Mouse (Mus musculus) intestine, embryonic 16.5 days (tissue): Measurements from ENCODE around the gene Arl15. TPM values are rescaled to one million over a fixed set of nuclear protein-coding genes. Genes with fewer than 3 reads are reported as not detected.

Experiments
- ATAC-seq: fragments of 200-750 bp; cut with Nextera tagmentation; 2 replicates; pipeline ENCODE4 v1.8.0; 2017; ENCODE audit warnings: moderate TSS enrichment, moderate library complexity
- H3K27ac ChIP-seq: fragments of 300-500 bp; sonication (generic); 2 replicates; pipeline ENCODE4 v1.5.1; 2014; ENCODE audit warnings: mild to moderate bottlenecking, low read length
- H3K27me3 ChIP-seq: fragments of 300-500 bp; sonication (generic); replicated peaks from 2 replicates; pipeline ENCODE4 v1.6.1; 2014; ENCODE audit warnings: low read length, control low read depth, mixed read lengths; ENCODE audit not compliant: control insufficient read depth, insufficient read depth
- H3K36me3 ChIP-seq: fragments of 300-500 bp; sonication (generic); 2 replicates; pipeline ENCODE4 v1.6.1; 2014; ENCODE audit warnings: low read length, control low read depth; ENCODE audit not compliant: control insufficient read depth, insufficient read depth
- H3K4me1 ChIP-seq: fragments of 300-500 bp; sonication (generic); 2 replicates; pipeline ENCODE4 v1.6.1; 2014; ENCODE audit warnings: low read length, control low read depth, mixed read lengths; ENCODE audit not compliant: control insufficient read depth, insufficient read depth
- H3K4me2 ChIP-seq: fragments of 300-500 bp; sonication (generic); 2 replicates; pipeline ENCODE4 v1.6.1; 2014; ENCODE audit warnings: low read depth, low read length, control low read depth
- H3K4me3 ChIP-seq: fragments of 300-500 bp; sonication (generic); 2 replicates; pipeline ENCODE4 v1.5.1; 2014; ENCODE audit warnings: mild to moderate bottlenecking, low read length
- H3K9ac ChIP-seq: fragments of 300-500 bp; sonication (generic); 2 replicates; pipeline ENCODE4 v1.6.1; 2014; ENCODE audit warnings: low read depth, low read length
- H3K9me3 ChIP-seq: fragments of 300-500 bp; sonication (generic); 2 replicates; pipeline ENCODE4 v1.6.1; 2016; ENCODE audit warnings: low read length, control low read depth; ENCODE audit not compliant: control insufficient read depth
- WGBS: fragments of 180-500 bp; shearing (Covaris S2); extraction: QIAGEN DNeasy Blood & Tissue Kit; methylation state at CpG from one replicate; pipeline ENCODE4 v1.1.7; 2014; 5-methylcytosine and 5-hydroxymethylcytosine counted together
- polyA plus RNA-seq: library from polyadenylated mRNA; unstranded; fragments of >200 nt; fragmentation: Nextera tagmentation; extraction: Ambion mirVana; gene quantifications from 2 replicates; pipeline ENCODE4 v1.2.1, GENCODE M21; 2015

The Arl15 gene
- polyA plus RNA-seq, 1 experiment from 2014 or later: 10.6 TPM

GRCm38 (mm10) chr13:114156689-114157088 is 362.4 kb downstream of the Arl15 start:
- Histone ChIP-seq H3K27ac (no peak overlapping the region), H3K27me3 (no peaks in the 10 kb centered on the region), H3K4me2 (no peak overlapping the region), H3K9ac (no peak overlapping the region), H3K4me3 (no peak overlapping the region), H3K4me1 (peaks cover 3% of the 10 kb centered on the region; the same call in 1 of the 2 replicates), H3K36me3 (no peaks in the 10 kb centered on the region), H3K9me3 (no peaks in the 10 kb centered on the region)
- ATAC-seq: no peak
- WGBS: 43% methylated on average over 12 of the region's 12 CpGs

GRCm38 (mm10) chr13:114158111-114158730 is 363.9 kb downstream of the Arl15 start:
- Histone ChIP-seq H3K9me3 (no peaks in the 10 kb centered on the region), H3K27me3 (no peaks in the 10 kb centered on the region), H3K9ac (no peak overlapping the region), H3K36me3 (no peaks in the 10 kb centered on the region), H3K27ac (no peak overlapping the region), H3K4me3 (no peak overlapping the region), H3K4me2 (no peak overlapping the region), H3K4me1 (peaks cover 3% of the 10 kb centered on the region; the same call in 1 of the 2 replicates)
- no peak for ATAC-seq
- WGBS: 86% methylated on average over 9 of the region's 9 CpGs

DNA sequence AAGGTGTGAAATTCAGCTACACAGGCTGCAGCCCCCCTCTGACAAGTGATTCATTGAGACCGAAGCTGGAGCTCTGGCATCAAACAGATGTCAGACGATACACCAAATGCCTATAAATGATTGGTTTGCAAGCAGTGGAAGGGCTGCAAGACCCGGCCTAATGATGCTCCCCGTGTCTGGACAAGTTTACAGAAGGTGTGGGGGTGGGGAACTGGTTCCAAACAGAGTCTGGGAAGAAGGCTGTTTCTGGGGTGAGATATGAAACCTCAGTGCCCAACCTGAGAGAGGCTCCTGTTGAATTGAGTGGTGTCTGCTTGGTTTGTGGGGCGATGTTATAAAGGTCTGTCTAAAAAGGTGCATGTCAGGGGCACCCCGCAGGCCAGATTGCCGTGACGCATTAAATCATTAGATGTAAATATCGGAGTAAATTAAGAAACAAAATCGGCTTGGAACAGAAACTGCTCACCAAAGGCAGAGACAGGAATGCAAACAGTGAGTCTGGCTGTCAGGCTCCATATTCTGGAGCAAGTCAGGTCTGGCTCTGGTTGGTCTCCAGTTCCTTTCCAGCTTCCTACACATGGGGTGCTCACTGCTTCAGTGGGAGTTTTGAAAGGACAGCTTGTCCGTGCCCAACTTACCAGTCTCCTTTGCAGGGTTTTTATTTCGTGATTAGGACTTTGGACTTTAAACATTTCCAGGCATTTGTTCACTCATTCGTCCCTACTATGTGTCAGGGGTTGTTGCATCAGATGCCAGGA is 365.5 kb downstream of the Arl15 start:
- H3K4me1 ChIP-seq: peaks cover 3% of the 10 kb centered on the region; the same call in 1 of the 2 replicates
- no peaks in the 10 kb centered on the region for H3K27me3 ChIP-seq
- no peak overlapping the region for H3K27ac ChIP-seq
- no peak overlapping the region for H3K4me2 ChIP-seq
- no peaks in the 10 kb centered on the region for H3K36me3 ChIP-seq
- H3K9me3 ChIP-seq: no peaks in the 10 kb centered on the region
- no peak overlapping the region for H3K9ac ChIP-seq
- H3K4me3 ChIP-seq: no peak overlapping the region
- ATAC-seq: no peak
- 45% methylated on average over 13 of the region's 13 CpGs for WGBS

GRCm38 (mm10) chr13:114162753-114163152 is 368.4 kb downstream of the Arl15 start:
- Histone ChIP-seq H3K27ac (no peak overlapping the region), H3K27me3 (no peaks in the 10 kb centered on the region), H3K9me3 (no peaks in the 10 kb centered on the region), H3K9ac (no peak overlapping the region), H3K4me1 (no peaks in the 10 kb centered on the region), H3K36me3 (no peaks in the 10 kb centered on the region), H3K4me2 (no peak overlapping the region), H3K4me3 (no peak overlapping the region)
- 46% methylated on average over 4 of the region's 4 CpGs for WGBS
- no peak for ATAC-seq

GRCm38 (mm10) chr13:114165616-114166015 is 371.3 kb downstream of the Arl15 start:
- no peak for ATAC-seq
- no peaks in the 10 kb centered on the region for H3K27me3 ChIP-seq
- no peak overlapping the region for H3K4me3 ChIP-seq
- no peak overlapping the region for H3K9ac ChIP-seq
- H3K36me3 ChIP-seq: no peaks in the 10 kb centered on the region
- H3K9me3 ChIP-seq: no peaks in the 10 kb centered on the region
- WGBS: 62% methylated on average over 7 of the region's 7 CpGs
- H3K4me1 ChIP-seq: no peaks in the 10 kb centered on the region
- no peak overlapping the region for H3K27ac ChIP-seq
- H3K4me2 ChIP-seq: no peak overlapping the region

- Histone ChIP-seq H3K36me3 (no peaks in the 10 kb centered on the region), H3K27ac (no peak overlapping the region), H3K27me3 (no peaks in the 10 kb centered on the region), H3K4me1 (no peaks in the 10 kb centered on the region), H3K9ac (no peak overlapping the region), H3K4me3 (no peak overlapping the region), H3K9me3 (no peaks in the 10 kb centered on the region), H3K4me2 (no peak overlapping the region)
- no peak for ATAC-seq
- WGBS: 43% methylated on average over 12 of the region's 12 CpGs
Observed at GRCm38 (mm10) chr13:114166439-114167183, 372.3 kb downstream of the Arl15 start.

- Histone ChIP-seq H3K4me3 (no peak overlapping the region), H3K9me3 (no peaks in the 10 kb centered on the region), H3K4me1 (no peaks in the 10 kb centered on the region), H3K9ac (no peak overlapping the region), H3K36me3 (no peaks in the 10 kb centered on the region), H3K27ac (no peak overlapping the region), H3K27me3 (no peaks in the 10 kb centered on the region), H3K4me2 (no peak overlapping the region)
- ATAC-seq: no peak
- 71% methylated on average over 5 of the region's 5 CpGs for WGBS
Observed at GRCm38 (mm10) chr13:114170061-114170460, 375.8 kb downstream of the Arl15 start.

- 86% methylated on average over 5 of the region's 5 CpGs for WGBS
- Histone ChIP-seq H3K9me3 (no peaks in the 10 kb centered on the region), H3K4me3 (no peak overlapping the region), H3K27me3 (no peaks in the 10 kb centered on the region), H3K4me1 (no peaks in the 10 kb centered on the region), H3K36me3 (no peaks in the 10 kb centered on the region), H3K9ac (no peak overlapping the region), H3K4me2 (no peak overlapping the region), H3K27ac (no peak overlapping the region)
- ATAC-seq: no peak
Observed at GRCm38 (mm10) chr13:114171465-114171864, 377.2 kb downstream of the Arl15 start.

DNA sequence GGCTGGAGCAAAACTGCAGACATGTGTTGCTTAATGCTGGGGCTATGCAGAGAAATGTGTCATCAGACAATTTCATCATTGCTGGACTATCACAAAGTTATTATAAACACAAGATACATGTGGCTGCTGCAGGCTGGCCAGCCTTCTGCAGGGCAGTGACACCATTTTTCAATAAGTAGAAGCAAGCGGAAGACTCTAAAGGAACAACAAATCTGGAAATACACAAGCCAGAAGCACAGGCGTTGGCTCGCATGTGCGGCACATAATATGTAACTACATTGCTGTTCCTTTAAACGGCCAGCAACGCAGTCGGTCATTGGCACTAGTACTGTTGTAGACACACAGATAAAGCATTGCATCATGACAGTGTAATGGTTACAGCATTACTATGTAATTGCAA is 393.8 kb downstream of the Arl15 start:
- Histone ChIP-seq H3K36me3 (no peaks in the 10 kb centered on the region), H3K27ac (no peak overlapping the region), H3K4me3 (no peak overlapping the region), H3K27me3 (no peaks in the 10 kb centered on the region), H3K4me1 (peaks cover 3% of the 10 kb centered on the region; the same call in 1 of the 2 replicates), H3K4me2 (no peak overlapping the region), H3K9ac (no peak overlapping the region), H3K9me3 (no peaks in the 10 kb centered on the region)
- WGBS: 82% methylated on average over 7 of the region's 7 CpGs
- no peak for ATAC-seq
